Mouse (Mus musculus) erythroblast, embryonic 14.5 days (primary cell): ENCODE data around the gene 2610028H24Rik.

ENCODE experiments used
- GATA1 ChIP-seq: IDR thresholded peaks from 2 replicates; pipeline ENCODE4 v1.6.1; 2012; ENCODE audit warnings: low read length, inconsistent platforms, mixed read lengths
- TAL1 ChIP-seq: IDR thresholded peaks from 3 replicates; pipeline ENCODE4 v1.6.1; 2012; ENCODE audit warnings: low read length, inconsistent platforms, mixed read lengths

DNA sequence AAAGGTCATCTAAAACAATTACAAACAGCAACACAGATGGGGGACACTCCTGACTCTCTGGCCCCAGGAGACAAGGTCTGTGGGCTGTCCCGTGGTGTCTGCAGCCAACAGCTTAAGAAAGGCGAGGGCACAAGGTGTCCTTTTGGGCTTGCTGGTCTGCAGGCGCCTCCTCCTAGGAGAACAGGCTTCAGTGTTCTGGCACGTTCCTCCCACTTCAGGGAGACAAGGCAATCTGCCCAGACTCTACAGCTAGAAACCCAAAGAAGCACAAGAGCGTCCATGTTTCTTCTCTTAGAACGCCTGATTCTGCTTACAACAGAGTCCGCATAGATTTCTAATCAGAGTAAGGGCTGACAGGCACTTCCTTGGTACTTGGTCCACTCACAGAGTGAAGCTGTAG, 13.4 kb downstream of the 2610028H24Rik start:
- TF ChIP-seq TAL1 (no peak), GATA1 (no peak)
